Mouse (Mus musculus) neural tube, embryonic 11.5 days (tissue): Measurements from ENCODE around the gene Osgepl1. TPM values are rescaled to one million over a fixed set of nuclear protein-coding genes. Genes with fewer than 3 reads are reported as not detected.
"Not testable (repeated sequence)": the region's sequence is repeated elsewhere in the genome, so short reads cannot be mapped to it uniquely, and the experiment has no call there.

Source experiments
- ATAC-seq: fragments of 200-750 bp; cut with Nextera tagmentation; 2 replicates; pipeline ENCODE4 v1.8.0; 2017; ENCODE audit warnings: moderate number of reproducible peaks, mild to moderate bottlenecking, moderate TSS enrichment, moderate library complexity; ENCODE audit not compliant: insufficient read depth, low FRiP score, low TSS enrichment
- DNase-seq: peaks from one replicate; pipeline ENCODE4 v3.0.0-alpha.2; 2015; ENCODE audit warnings: low spot score
- H3K27ac ChIP-seq: fragments of 300-500 bp; sonication (generic); 2 replicates; pipeline ENCODE4 v1.5.1; 2014; ENCODE audit warnings: low read depth, mild to moderate bottlenecking, low read length
- H3K27me3 ChIP-seq: fragments of 300-500 bp; sonication (generic); 2 replicates; pipeline ENCODE4 v1.6.1; 2014; ENCODE audit warnings: mild to moderate bottlenecking, low read length, mixed read lengths; ENCODE audit not compliant: control insufficient read depth, insufficient read depth
- H3K36me3 ChIP-seq: fragments of 300-500 bp; sonication (generic); 2 replicates; pipeline ENCODE4 v1.6.1; 2014; ENCODE audit warnings: mild to moderate bottlenecking, low read length, moderate library complexity, mixed read lengths; ENCODE audit not compliant: control insufficient read depth, insufficient read depth
- H3K4me1 ChIP-seq: fragments of 300-500 bp; sonication (generic); 2 replicates; pipeline ENCODE4 v1.6.1; 2014; ENCODE audit warnings: low read length, mixed read lengths; ENCODE audit not compliant: control insufficient read depth, insufficient read depth
- H3K4me2 ChIP-seq: fragments of 300-500 bp; sonication (generic); 2 replicates; pipeline ENCODE4 v1.6.1; 2014; ENCODE audit warnings: low read depth, mild to moderate bottlenecking, moderate library complexity
- H3K4me3 ChIP-seq: fragments of 300-500 bp; sonication (generic); 2 replicates; pipeline ENCODE4 v1.5.1; 2014; ENCODE audit warnings: low read depth, low read length
- H3K9ac ChIP-seq: fragments of 300-500 bp; sonication (generic); 2 replicates; pipeline ENCODE4 v1.6.1; 2014; ENCODE audit warnings: mild to moderate bottlenecking, low read length
- H3K9me3 ChIP-seq: fragments of 300-500 bp; sonication (generic); 2 replicates; pipeline ENCODE4 v1.6.1; 2016; ENCODE audit warnings: low read length; ENCODE audit not compliant: control insufficient read depth
- WGBS: fragments of 180-500 bp; shearing (Covaris S2); extraction: QIAGEN DNeasy Blood & Tissue Kit; methylation state at CpG from one replicate; pipeline ENCODE4 v1.1.7; 2014; 5-methylcytosine and 5-hydroxymethylcytosine counted together
- polyA plus RNA-seq: library from polyadenylated mRNA; unstranded; fragments of >200 nt; fragmentation: Nextera tagmentation; extraction: Ambion mirVana; gene quantifications from 2 replicates; pipeline ENCODE4 v1.2.1, GENCODE M21; 2014

Gene Osgepl1
- polyA plus RNA-seq: 26.8 and 30.1 TPM in 2 replicates

DNA sequence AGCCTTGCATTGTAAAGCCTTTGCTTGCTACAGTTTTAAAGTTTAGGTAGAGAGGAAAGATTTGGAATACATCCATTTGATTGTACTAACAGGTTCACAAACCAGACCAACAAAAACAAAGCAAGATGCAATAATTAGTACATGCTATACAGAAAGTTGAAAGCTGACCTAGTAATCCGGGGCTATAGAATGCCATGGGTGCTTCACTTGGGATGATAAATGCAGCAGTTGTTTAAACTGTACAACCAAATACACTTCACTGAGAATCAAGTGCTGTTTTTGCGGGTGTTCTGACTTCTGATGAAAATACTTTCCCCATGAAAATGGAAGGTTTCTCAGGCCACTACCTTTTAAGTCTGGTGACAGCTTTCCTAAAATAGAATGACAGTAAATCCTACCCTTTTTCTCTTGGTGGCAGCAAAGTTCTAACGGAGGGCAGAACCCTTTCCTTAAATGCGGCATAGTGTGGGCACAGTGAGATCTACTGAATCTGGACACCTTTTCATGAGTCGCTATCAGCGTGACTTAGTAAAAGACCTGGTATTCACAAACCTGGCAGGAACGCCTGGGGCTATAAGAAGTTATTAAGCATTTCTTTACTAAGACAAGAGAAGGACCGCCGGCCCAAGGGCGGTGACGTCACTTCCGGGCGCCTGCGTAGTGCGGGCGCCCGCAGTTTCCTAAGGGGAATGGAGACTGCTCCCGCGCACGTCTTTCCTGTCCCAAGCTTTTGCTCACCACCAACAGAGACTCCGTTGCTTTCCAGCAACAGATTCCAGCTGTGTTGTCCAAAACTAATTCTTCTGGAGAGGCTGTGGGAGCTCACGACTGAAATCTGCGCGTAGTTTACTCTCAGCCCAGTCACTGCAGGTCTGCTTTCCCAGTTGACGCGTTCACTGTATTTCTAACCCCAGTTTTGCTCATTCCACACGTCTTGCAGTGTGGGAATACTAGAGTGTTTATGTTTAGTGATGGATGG is at the start of gene Osgepl1:
Osgepl1 (plus strand) TSS at position 636 of the 979 bp plus-strand sequence.
- Histone ChIP-seq H3K9ac (peak within 1 kb of the TSS; percentile 80), H3K36me3 (no peaks in the 10 kb centered on the region), H3K4me1 (no peaks in the 10 kb centered on the region), H3K9me3 (no peaks in the 10 kb centered on the region), H3K4me3 (peak within 1 kb of the TSS; percentile 63), H3K27me3 (no peaks in the 10 kb centered on the region), H3K4me2 (peak within 1 kb of the TSS; percentile 69), H3K27ac (peak within 1 kb of the TSS; percentile 67; the same call in 1 of the 2 replicates)
- ATAC-seq: peak; percentile 99
- WGBS: 3% methylated on average over 27 of the region's 27 CpGs
- DNase-seq: peak; percentile 90

DNA sequence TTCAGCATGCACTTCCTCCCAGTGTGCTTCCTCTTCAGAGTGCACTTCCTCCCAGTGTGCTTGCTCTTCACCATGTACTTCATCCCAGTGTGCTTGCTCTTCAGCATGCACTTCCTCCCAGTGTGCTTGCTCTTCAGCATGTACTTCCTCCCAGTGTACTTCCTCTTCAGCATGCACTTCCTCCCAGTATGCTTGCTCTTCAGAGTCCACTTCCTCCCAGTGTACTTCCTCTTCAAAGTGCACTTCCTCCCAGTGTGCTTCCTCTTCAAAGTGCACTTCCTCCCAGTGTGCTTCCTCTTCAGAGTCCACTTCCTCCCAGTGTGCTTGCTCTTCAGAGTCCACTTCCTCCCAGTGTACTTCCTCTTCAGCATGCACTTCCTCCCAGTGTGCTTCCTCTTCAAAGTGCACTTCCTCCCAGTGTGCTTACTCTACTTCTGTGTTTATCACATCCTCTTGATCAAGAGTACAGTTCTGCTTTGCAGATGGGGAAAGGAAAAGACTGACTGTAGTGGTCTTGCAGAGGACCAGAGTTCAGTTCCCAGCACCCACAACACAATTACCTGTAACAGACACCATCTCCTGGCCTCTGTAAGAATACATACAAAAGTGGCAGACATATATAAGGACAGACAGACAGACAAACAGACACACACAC is 48.3 kb upstream of the Osgepl1 start:
- H3K9ac ChIP-seq, ATAC-seq, DNase-seq: not testable (repeated sequence)

DNA sequence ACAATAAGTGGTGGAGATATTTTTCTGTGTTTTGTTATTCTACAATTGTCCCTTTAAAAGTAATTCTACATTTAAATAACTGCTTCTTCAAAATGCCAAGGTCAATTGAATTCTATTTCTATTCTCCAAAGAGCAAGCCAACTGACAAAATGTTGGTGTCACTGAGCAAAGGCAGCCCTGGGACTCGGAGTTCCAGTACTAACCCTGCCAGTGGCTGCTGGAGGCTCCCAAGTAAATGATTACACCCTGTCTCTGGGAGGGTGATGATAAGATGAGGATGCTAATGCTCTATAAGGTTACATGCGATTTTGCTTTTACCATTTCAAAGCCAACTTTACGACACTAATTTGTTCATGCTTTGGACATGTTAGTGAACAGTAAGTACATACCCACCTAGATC is 43.5 kb upstream of the Osgepl1 start:
- no peaks in the 10 kb centered on the region for H3K4me1 ChIP-seq
- H3K36me3 ChIP-seq: no peaks in the 10 kb centered on the region
- no peaks in the 10 kb centered on the region for H3K9me3 ChIP-seq
- ATAC-seq (no peak), DNase-seq (no peak)
- no peak overlapping the region for H3K9ac ChIP-seq
- no peaks in the 10 kb centered on the region for H3K27me3 ChIP-seq
- no peak overlapping the region for H3K27ac ChIP-seq
- 92% methylated on average over 3 of the region's 3 CpGs for WGBS
- no peak overlapping the region for H3K4me2 ChIP-seq
- no peak overlapping the region for H3K4me3 ChIP-seq

More for the DNA sequence above, 48.3 kb upstream of the Osgepl1 start:
- not testable (repeated sequence) for H3K4me1 ChIP-seq, H3K27ac ChIP-seq, H3K36me3 ChIP-seq, H3K9me3 ChIP-seq, H3K27me3 ChIP-seq, H3K4me3 ChIP-seq, H3K4me2 ChIP-seq

GRCm38 (mm10) chr1:53272646-53273045 is 40.8 kb upstream of the Osgepl1 start:
- Histone ChIP-seq H3K9me3 (no peaks in the 10 kb centered on the region), H3K4me3 (no peak overlapping the region), H3K4me2 (no peak overlapping the region), H3K9ac (no peak overlapping the region), H3K27ac (no peak overlapping the region), H3K4me1 (no peaks in the 10 kb centered on the region), H3K36me3 (no peaks in the 10 kb centered on the region), H3K27me3 (no peaks in the 10 kb centered on the region)
- DNase-seq (peak; percentile 14), ATAC-seq (no peak)

DNA sequence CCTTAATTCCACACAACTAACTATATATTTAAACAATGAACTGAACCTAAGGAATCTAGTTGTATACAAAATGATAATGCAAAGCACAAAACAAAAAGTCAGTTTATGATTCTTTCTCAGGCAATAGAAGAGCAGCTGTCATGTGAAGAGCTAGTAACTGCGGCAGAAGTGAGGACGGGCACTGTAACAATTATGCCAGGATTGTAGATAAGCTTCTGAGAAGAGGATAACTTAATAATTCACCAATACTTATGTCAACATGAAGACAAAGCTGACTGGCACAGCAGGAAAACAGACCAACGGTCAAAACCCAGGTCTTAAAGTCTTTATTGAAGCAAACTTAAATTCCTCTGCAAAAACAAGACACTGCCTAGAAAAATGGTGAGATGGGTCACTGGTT is 22.2 kb upstream of the Osgepl1 start:
- no peak for DNase-seq
- 87% methylated on average over 3 of the region's 3 CpGs for WGBS
- H3K27me3 ChIP-seq: no peaks in the 10 kb centered on the region
- no peaks in the 10 kb centered on the region for H3K9me3 ChIP-seq
- H3K27ac ChIP-seq: no peak overlapping the region
- H3K9ac ChIP-seq: no peak overlapping the region
- no peak overlapping the region for H3K4me3 ChIP-seq
- no peak overlapping the region for H3K4me2 ChIP-seq
- no peaks in the 10 kb centered on the region for H3K4me1 ChIP-seq
- ATAC-seq: no peak
- no peaks in the 10 kb centered on the region; the same call in 1 of the 2 replicates for H3K36me3 ChIP-seq

DNA sequence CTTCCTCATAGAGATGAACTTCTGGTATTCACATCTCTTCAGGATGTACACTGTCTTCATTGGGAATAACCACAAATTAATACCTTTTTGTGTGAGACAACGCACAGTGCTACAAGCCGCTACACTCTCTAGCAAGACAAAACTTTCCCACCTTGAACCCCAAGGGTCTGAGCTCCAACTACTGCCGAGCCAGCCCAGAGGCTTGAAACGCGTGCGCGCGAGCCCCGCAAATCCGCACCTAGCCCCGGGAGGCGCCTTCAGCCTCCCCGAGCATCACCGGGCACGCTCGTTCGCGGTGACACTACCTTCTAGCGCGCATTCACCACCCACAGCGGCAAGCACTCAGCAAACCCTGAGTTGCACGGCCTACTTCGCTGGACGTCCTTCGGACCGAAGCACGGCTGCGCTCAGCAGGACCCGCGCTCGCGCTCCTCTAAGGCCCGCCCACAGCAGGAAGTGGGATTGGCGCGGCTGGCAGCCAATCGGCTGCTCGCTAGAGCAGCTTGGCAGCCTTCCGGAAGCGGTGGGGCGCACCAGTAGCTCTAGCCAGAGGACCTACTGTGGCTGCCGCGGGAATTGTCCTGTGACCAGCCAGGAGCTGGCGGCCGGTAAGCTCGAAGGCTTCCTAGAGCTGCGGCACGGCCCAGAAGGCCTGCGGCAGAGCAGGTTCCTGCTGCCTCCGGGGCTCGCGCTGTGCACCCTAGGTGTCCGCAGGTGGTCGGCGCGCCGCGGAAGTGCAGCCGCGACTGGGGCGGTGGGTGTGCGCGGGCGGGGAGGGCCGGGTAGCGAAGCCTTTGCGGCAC is 16.6 kb upstream of the Osgepl1 start, which contains the start of the genes Pms1, Ormdl1 and Gm28778:
Pms1 (minus strand) TSS at position 438 of the 803 bp plus-strand sequence.
Ormdl1 (plus strand) TSS at position 515 of the 803 bp plus-strand sequence.
Gm28778 (plus strand) TSS at position 531 of the 803 bp plus-strand sequence.
- H3K9ac ChIP-seq: peak within 1 kb of the TSS; percentile 86
- ATAC-seq (peak; percentile 100), DNase-seq (peak; percentile 96)
- H3K4me3 ChIP-seq: peak within 1 kb of the TSS; percentile 84
- peak within 1 kb of the TSS; percentile 79 for H3K27ac ChIP-seq
- no peaks in the 10 kb centered on the region for H3K27me3 ChIP-seq
- peak within 1 kb of the TSS; percentile 47 for H3K4me2 ChIP-seq
- no peaks in the 10 kb centered on the region for H3K9me3 ChIP-seq
- under 1% methylated on average over 56 of the region's 66 CpGs for WGBS
- no peaks in the 10 kb centered on the region; the same call in 1 of the 2 replicates for H3K36me3 ChIP-seq
- H3K4me1 ChIP-seq: 0 out of 2 replicates have a peak, but pooled peaks cover 3% of the 10 kb centered on the region

GRCm38 (mm10) chr1:53300506-53300905 is 12.9 kb upstream of the Osgepl1 start:
- DNase-seq (no peak), ATAC-seq (no peak)
- no peaks in the 10 kb centered on the region for H3K9me3 ChIP-seq
- no peaks in the 10 kb centered on the region for H3K27me3 ChIP-seq
- no peaks in the 10 kb centered on the region for H3K36me3 ChIP-seq
- no peak overlapping the region for H3K4me2 ChIP-seq
- H3K4me1 ChIP-seq: 0 out of 2 replicates have a peak, but pooled peaks cover 3% of the 10 kb centered on the region
- WGBS: 90% methylated on average over 4 of the region's 4 CpGs
- H3K9ac ChIP-seq: no peak overlapping the region
- H3K4me3 ChIP-seq: no peak overlapping the region
- H3K27ac ChIP-seq: no peak overlapping the region

GRCm38 (mm10) chr1:53321662-53322344 is 8.4 kb downstream of the Osgepl1 start:
- no peaks in the 10 kb centered on the region for H3K9me3 ChIP-seq
- H3K27ac ChIP-seq: no peak overlapping the region
- H3K36me3 ChIP-seq: no peaks in the 10 kb centered on the region
- no peak overlapping the region for H3K4me2 ChIP-seq
- no peaks in the 10 kb centered on the region for H3K4me1 ChIP-seq
- 95% methylated on average over 4 of the region's 4 CpGs for WGBS
- ATAC-seq (no peak), DNase-seq (no peak)
- no peak overlapping the region for H3K4me3 ChIP-seq
- no peak overlapping the region for H3K9ac ChIP-seq
- H3K27me3 ChIP-seq: no peaks in the 10 kb centered on the region
